Mouse (Mus musculus): ENCODE data around the gene Tpst1.

Tpst1 gene

DNA sequence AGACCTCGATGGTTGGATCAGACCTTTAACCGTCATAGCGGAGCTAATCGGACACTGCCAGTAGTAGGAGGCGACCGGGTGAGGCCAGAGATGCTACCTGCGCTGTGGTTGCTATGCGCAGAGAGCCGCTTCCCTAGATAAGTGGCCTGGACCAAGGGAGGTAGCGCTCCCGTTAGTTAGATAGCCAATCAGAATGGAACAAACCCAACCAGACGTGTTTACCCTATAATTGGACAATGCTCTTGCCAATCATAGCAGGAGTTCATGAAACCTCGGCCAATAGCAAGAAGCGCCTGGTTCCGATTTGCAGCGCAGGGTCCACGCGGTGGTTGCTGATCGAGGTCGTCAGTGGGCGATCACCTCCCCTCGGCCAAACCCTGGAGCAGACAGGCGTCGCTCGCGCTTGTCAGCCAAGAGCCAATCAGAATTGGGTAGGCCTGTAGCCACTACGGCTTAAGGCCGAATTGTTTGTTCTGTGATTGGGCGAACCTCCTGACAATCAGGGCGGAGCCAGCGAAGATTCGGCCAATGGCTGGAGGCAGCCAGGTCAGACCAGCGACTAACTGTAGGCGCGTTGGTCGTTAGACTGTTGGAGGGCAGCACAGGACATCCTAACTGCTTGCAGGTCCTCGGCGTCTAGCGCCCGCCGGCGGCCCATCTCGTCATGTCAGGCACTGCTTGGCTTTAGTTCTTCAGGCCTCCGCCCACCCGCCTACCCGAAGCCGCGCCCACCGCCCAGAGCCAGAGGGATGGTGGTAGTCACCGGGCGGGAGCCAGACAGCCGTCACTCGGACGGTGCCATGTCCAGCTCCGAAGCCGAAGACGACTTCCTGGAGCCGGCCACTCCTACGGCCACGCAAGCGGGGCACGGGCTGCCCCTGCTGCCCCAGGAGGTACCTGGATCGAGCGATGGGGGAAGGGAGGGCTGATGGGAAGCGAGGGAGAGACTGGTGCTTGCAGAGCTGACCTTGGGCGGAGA is 71.5 kb downstream of the Tpst1 start, which contains the start of gene Kctd7:
Kctd7 (plus strand) TSS at position 528 of the 979 bp plus-strand sequence.
- peak; percentile 99 for DNase-seq (ENCODE audit: low read depth)

DNA sequence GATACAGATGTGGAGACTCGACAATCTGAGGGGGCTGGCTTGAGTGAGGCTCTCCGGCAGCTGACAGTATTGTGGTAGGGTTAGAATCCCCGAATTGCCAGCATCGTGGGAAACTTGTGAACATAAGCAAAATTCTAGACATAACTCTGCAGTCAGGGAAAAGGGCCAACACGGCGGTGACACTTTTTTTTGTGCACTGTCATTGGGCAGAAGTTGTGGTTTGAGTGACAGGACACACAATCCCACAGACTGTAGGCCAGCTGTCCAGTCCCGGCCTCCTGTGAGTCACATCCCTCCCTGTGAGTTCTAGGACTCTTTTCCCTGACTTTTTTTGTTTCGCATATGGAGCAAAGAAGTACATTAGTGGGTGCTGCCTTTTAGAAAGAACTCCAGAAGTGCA is 72.8 kb downstream of the Tpst1 start:
- DNase-seq (ENCODE audit: low read depth): no peak

- DNase-seq (ENCODE audit: low read depth): no peak
These were observed 76.7 kb downstream of the Tpst1 start for GRCm38 (mm10) chr5:130149726-130150310.

GRCm38 (mm10) chr5:130154286-130154685 is 81.2 kb downstream of the Tpst1 start:
- no peak for DNase-seq (ENCODE audit: low read depth)

GRCm38 (mm10) chr5:130158545-130158944 is 85.4 kb downstream of the Tpst1 start:
- DNase-seq (ENCODE audit: low read depth): no peak

DNA sequence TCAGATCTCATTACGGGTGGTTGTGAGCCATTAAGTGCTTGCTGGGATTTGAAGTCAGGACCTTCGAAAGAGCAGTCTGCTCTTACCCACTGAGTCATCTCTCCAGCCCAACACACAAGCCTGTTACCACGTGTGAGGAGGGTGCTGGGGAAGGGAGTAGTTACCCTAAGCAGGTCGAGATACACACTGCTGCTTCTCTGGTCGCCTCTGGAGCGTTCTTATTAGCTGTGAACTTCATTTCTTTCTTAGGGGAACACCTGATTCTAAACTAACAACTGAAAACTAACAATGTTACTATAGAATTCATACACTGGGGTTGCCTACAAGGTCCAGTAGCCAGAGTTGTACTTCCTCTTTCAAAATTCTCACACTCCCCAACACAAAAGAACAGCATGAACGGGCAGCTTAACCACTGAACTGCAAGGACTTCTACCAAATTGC is 86.7 kb downstream of the Tpst1 start:
- no peak for DNase-seq (ENCODE audit: low read depth)

- DNase-seq (ENCODE audit: low read depth): no peak
These were observed 90.5 kb downstream of the Tpst1 start for GRCm38 (mm10) chr5:130163670-130164069.

DNA sequence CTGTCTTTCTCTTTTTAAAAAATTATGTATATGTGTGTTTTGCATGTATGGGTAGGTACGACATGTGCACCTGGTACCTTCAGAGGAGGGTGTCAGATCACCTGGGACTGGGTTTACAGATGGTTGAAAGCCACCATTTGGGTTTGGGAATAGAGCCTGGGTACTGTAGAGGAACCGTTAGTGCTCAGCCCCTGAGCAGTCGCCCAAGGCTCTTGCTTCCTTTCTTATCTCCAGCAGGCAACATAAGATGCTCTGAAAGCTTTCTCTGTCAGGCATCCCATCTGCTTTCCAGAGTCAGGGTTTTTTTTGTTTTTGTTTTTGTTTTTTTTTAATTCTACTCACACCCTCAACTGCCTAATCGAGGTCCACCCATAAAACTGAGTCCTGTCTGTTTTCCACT is 92.1 kb downstream of the Tpst1 start:
- no peak for DNase-seq (ENCODE audit: low read depth)

DNA sequence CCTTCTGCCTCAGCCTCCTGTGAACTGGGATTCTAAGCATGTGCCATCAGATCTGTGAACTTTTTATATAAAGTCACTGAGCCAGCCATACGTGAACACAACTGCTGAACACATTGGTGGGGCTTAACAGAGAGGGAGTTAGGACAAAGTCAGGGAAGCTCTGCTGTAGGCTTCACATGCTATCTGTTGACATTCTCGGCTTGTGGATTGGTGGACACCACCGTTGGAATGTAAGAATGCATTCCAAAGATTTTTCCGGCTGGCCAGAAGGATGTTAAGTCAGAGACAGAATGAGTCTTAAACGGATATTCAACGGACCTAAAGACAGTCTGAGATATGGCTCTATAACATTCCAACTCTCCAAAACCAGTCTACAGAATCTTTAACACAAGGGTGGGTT is 96.0 kb downstream of the Tpst1 start:
- DNase-seq (ENCODE audit: low read depth): no peak

DNA sequence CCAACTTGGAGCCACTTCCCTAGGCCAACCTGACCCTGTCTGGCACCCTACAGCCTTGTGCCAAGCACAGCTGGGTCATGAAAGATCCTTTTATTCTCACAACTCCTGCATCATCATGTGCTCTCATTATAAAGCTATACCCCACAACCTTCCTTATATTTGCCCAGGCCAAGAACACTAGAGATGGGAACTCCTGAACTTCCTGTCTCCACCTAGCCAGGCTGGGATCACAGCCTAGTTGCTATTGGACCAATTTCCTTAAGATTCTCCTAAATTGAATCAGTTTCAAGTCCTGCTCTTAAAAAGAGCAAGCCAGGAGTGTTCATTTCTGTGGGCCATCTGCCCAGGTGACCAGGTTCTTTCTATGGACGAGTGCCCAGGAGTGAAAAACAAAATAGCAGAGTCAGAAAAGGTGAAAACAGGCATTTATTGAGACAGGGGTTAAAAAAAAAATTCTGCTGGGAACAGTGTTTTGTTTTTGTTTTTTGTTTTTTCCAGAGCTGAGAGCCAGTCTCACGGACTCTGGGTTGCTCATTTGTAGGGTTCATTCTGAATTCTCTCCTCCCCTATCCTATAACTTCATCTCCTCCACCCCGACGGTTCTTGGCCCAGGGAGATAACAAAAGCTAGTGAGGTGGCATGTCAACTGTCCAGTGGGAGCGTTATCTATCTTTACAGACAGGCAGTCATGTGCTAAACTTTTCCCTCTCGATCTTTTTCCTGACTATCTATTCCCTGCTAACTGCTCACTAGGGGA is 97.7 kb downstream of the Tpst1 start:
- DNase-seq (ENCODE audit: low read depth): no peak

- DNase-seq (ENCODE audit: low read depth): peak; percentile 60
These were observed 98.4 kb downstream of the Tpst1 start, which contains the start of gene Rabgef1 for GRCm38 (mm10) chr5:130171423-130171954. TSS of gene Rabgef1 (plus strand) at chr5:130171798.

DNA sequence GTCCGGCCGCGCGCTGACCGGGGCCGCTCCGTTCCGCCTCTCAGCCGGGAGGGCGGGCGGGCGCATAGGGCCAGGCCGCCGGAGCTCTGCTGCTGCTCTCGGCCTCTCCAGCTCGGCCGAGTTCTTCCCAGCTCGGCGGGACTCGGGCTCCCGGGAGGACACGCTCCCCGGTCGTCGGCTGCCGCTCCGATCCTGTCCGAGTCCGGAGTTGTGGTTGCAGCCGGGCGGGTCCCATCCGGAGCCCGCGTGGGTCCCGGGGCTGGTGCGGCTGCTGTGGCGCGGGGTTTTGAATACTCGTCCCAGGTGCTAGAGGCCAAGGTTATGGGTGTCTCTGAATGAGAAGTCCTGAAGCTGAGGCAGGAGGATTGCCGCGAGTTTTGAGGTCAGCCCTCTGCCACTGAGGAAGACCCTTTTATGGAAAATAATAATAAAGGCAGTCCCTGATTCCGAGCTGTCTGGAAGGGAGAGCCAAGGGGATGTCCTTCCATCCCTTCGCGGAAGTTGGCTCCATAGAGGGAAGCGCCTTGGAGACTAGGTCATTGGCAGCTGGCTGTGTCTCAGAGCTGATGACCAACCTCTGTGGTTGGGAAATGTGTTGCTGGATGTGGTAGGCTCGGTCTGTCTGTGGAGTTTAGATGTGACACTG is 99.0 kb downstream of the Tpst1 start:
- peak; percentile 42 for DNase-seq (ENCODE audit: low read depth)

- DNase-seq (ENCODE audit: low read depth): no peak
These were observed 99.9 kb downstream of the Tpst1 start for GRCm38 (mm10) chr5:130173012-130173411.

DNA sequence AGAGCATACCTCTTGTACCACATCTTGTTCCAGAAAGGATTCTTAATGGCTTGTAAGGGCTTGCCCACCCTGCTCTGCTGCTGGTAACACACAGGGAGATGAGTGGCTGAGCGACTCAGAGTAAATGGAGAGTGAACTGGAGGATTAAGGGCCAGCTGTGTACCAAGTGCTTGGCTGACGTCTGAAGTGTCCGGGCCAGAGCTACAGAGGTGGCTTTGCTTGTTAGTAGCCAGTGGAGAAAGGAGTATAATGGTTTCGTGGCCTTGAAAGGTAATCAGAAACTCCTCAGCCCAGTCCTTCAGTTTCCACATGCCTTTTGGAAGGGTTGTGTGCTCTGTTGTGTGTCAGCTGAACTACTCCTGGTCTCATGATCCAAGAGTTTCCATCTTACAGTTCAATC is 104.7 kb downstream of the Tpst1 start:
- DNase-seq (ENCODE audit: low read depth): no peak

DNA sequence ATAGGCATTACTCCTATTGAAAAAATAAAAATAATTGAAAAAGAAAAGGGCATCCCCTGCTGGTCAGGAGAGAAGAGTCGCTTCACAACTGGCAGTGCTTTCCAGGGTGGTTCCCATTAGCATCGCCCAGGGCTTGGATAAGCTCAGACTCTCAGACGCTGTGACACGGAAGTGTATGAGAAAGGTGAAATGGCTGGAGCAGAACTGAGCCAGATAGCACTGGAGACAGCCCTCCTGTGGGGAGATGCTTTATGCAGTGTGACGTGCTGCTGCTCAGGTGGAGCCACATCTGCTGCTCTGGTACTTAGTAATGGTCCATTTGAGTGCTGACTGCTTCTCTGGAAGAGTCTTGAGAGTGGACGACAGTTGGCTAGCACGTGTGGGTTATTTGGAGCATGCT is 107.2 kb downstream of the Tpst1 start:
- no peak for DNase-seq (ENCODE audit: low read depth)

DNA sequence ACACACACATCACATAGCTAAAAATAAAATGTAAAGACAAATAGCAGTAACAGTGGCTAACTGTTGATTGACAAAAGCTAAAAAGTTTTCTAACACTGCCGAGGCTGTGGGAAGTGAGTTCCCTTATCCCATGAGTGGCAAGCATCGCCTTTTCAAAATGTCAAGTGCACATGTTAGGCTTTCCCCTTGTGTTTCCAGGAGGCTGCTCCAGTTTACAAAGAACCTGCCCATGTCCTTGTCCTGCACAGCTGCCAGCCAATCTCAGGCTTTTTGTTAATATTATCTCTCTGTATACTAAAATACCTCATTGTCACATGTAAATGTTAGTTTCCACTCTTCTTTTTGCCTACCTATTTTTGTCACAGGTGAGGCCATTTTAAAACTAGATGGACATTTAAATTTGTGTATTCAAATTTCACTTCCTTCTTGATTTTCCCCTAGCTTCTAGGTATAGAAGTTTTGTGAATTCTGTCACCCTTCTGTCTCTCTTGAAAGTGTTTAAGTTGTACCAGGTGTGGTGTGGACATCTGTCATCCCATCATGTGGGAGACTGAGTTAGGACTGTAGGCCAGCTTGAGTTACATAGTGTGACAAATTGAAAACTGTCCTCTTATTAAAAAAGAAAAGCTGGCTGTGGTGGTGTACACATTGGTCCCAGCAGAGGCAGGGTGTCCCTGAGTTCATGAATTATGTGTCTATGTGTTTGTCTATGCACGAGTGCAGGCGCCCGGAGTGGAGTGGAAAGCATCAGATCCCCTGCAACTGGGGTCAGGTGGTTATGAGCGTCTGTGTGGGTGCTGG is 108.8 kb downstream of the Tpst1 start:
- no peak for DNase-seq (ENCODE audit: low read depth)

DNA sequence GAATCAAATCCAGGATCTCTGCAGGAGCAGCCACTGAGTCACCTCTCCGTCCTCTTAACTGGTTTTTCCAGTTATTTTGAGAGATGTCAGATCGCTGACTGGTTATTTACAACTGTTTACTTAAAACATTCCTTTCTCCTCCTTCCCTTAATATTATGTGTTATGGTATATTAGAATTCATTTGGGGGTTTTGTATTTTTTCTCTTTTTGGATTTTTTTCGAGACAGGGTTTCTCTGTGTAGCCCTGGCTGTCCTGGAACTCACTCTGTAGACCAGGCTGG is 109.4 kb downstream of the Tpst1 start:
- DNase-seq (ENCODE audit: low read depth): no peak

GRCm38 (mm10) chr5:130184193-130184856 is 111.2 kb downstream of the Tpst1 start:
- no peak for DNase-seq (ENCODE audit: low read depth)

DNA sequence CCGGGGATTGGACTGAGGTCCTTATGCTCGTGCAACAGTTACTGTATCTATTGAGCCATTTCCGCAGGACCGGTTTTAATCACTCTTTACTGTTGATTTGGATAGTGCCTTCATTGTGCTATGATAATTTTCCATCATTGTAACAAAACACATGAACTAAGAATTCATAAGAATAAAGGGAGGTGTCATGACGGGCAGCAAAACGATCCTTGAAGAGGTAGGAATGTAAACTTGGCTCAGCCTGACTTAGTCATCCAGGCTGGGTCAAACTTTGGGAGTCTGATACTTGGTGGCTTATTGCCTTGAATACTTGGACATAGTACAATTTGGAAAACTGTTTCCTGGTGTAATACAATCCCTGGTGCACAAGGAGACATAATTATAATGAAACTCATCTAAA is 112.2 kb downstream of the Tpst1 start:
- DNase-seq (ENCODE audit: low read depth): peak; percentile 46

Data from fibroblast of lung, adult 2 months (primary cell).